Mouse (Mus musculus): ENCODE measurements around the gene Mtrex.

The Mtrex gene

GRCm38 (mm10) chr13:112927287-112928001 is at the start of gene Mtrex, which contains the start of gene Dhx29:
Gene Mtrex (minus strand): TSS chr13:112927398.
Gene Dhx29 (plus strand): TSS chr13:112927454.
- peak; percentile 99 for DNase-seq (ENCODE audit: low read depth, low spot score)

- DNase-seq (ENCODE audit: low read depth, low spot score): peak; percentile 20
Observed at GRCm38 (mm10) chr13:112976720-112977119, 49.5 kb upstream of the Mtrex start.

GRCm38 (mm10) chr13:112967267-112967666 is 40.1 kb upstream of the Mtrex start:
- no peak for DNase-seq (ENCODE audit: low read depth, low spot score)

GRCm38 (mm10) chr13:112964421-112964820 is 37.2 kb upstream of the Mtrex start:
- no peak for DNase-seq (ENCODE audit: low read depth, low spot score)

GRCm38 (mm10) chr13:112963081-112963480 is 35.9 kb upstream of the Mtrex start:
- no peak for DNase-seq (ENCODE audit: low read depth, low spot score)

- DNase-seq (ENCODE audit: low read depth, low spot score): no peak
Observed at GRCm38 (mm10) chr13:112954067-112954466, 26.9 kb upstream of the Mtrex start.

GRCm38 (mm10) chr13:112945900-112946299 is 18.7 kb upstream of the Mtrex start:
- DNase-seq (ENCODE audit: low read depth, low spot score): peak; percentile 52

- DNase-seq (ENCODE audit: low read depth, low spot score): no peak
Observed at GRCm38 (mm10) chr13:112945312-112945711, 18.1 kb upstream of the Mtrex start.

- DNase-seq (ENCODE audit: low read depth, low spot score): no peak
Observed at GRCm38 (mm10) chr13:112941879-112942330, 14.7 kb upstream of the Mtrex start.

- no peak for DNase-seq (ENCODE audit: low read depth, low spot score)
Observed at GRCm38 (mm10) chr13:112938130-112938529, 10.9 kb upstream of the Mtrex start.

- no peak for DNase-seq (ENCODE audit: low read depth, low spot score)
Observed at GRCm38 (mm10) chr13:112928038-112928668, 955 bp upstream of the Mtrex start.

GRCm38 (mm10) chr13:112926796-112927195 is 402 bp downstream of the Mtrex start:
- peak; percentile 58 for DNase-seq (ENCODE audit: low read depth, low spot score)

GRCm38 (mm10) chr13:112925976-112926375 is 1.2 kb downstream of the Mtrex start:
- DNase-seq (ENCODE audit: low read depth, low spot score): no peak

- DNase-seq (ENCODE audit: low read depth, low spot score): peak; percentile 40
Observed at GRCm38 (mm10) chr13:112925266-112925665, 1.9 kb downstream of the Mtrex start.

GRCm38 (mm10) chr13:112920906-112921305 is 6.3 kb downstream of the Mtrex start:
- no peak for DNase-seq (ENCODE audit: low read depth, low spot score)

- DNase-seq (ENCODE audit: low read depth, low spot score): no peak
Observed at GRCm38 (mm10) chr13:112919141-112919865, 7.9 kb downstream of the Mtrex start.

GRCm38 (mm10) chr13:112910434-112910833 is 16.8 kb downstream of the Mtrex start:
- DNase-seq (ENCODE audit: low read depth, low spot score): no peak

GRCm38 (mm10) chr13:112909663-112910062 is 17.5 kb downstream of the Mtrex start:
- DNase-seq (ENCODE audit: low read depth, low spot score): peak; percentile 52

- no peak for DNase-seq (ENCODE audit: low read depth, low spot score)
Observed at GRCm38 (mm10) chr13:112902176-112902575, 25.0 kb downstream of the Mtrex start.

- no peak for DNase-seq (ENCODE audit: low read depth, low spot score)
Observed at GRCm38 (mm10) chr13:112887234-112887633, 40.0 kb downstream of the Mtrex start.

- DNase-seq (ENCODE audit: low read depth, low spot score): no peak
Observed at GRCm38 (mm10) chr13:112871500-112872266, 55.5 kb downstream of the Mtrex start.

All from R1 (cell line).